Mouse (Mus musculus): ENCODE data around the gene Mrpl4. TPM values are rescaled to one million over a fixed set of nuclear protein-coding genes. Genes with fewer than 3 reads are reported as not detected.

The Mrpl4 gene
- 139 and 147 TPM in 2 replicates for polyA plus RNA-seq (2014; fragmentation: Nextera tagmentation; extraction: Ambion mirVana)

- Histone ChIP-seq H3K27me3 (ENCODE audit: control insufficient read depth, insufficient read depth, low read length) (no peaks in the 10 kb centered on the region), H3K4me2 (ENCODE audit: low read depth, low read length) (peak within 1 kb of the TSS; percentile 76), H3K4me3 (ENCODE audit: low read depth, low read length) (peak within 1 kb of the TSS; percentile 83), H3K27ac (replicated peaks; ENCODE audit: low read depth, low read length) (0 out of 2 replicates have a peak within 1 kb of the TSS, but pooled peaks have one; percentile 21), H3K9ac (replicated peaks; ENCODE audit: low read length) (peak within 1 kb of the TSS; percentile 84), H3K36me3 (replicated peaks; ENCODE audit: control insufficient read depth, insufficient read depth, low read depth, low read length) (peaks cover 6% of the 10 kb centered on the region; the same call in 1 of the 2 replicates), H3K4me1 (ENCODE audit: control insufficient read depth, insufficient read depth, low read length) (no peaks in the 10 kb centered on the region), H3K9me3 (replicated peaks; ENCODE audit: control insufficient read depth, low read length) (no peaks in the 10 kb centered on the region)
- DNase-seq (ENCODE audit: low spot score): peak; percentile 93
- under 1% methylated on average over 72 of the region's 72 CpGs for WGBS
- peak; percentile 74 for ATAC-seq (replicated peaks; ENCODE audit: insufficient number of reproducible peaks, low FRiP score, low TSS enrichment, low read depth)
These were observed at the start of gene Mrpl4 for GRCm38 (mm10) chr9:21002627-21003551. Gene Mrpl4 (plus strand): TSS chr9:21002738.

GRCm38 (mm10) chr9:20956989-20957388, 45.5 kb upstream of the Mrpl4 start:
- H3K4me3 ChIP-seq (ENCODE audit: low read depth, low read length): no peak overlapping the region
- no peak overlapping the region for H3K9ac ChIP-seq (replicated peaks; ENCODE audit: low read length)
- WGBS: 84% methylated on average over 3 of the region's 3 CpGs
- ATAC-seq (replicated peaks; ENCODE audit: insufficient number of reproducible peaks, low FRiP score, low TSS enrichment, low read depth): no peak
- no peaks in the 10 kb centered on the region for H3K36me3 ChIP-seq (replicated peaks; ENCODE audit: control insufficient read depth, insufficient read depth, low read depth, low read length)
- no peak for DNase-seq (ENCODE audit: low spot score)
- no peaks in the 10 kb centered on the region for H3K9me3 ChIP-seq (replicated peaks; ENCODE audit: control insufficient read depth, low read length)
- no peak overlapping the region for H3K4me2 ChIP-seq (ENCODE audit: low read depth, low read length)
- H3K4me1 ChIP-seq (ENCODE audit: control insufficient read depth, insufficient read depth, low read length): no peaks in the 10 kb centered on the region
- H3K27me3 ChIP-seq (ENCODE audit: control insufficient read depth, insufficient read depth, low read length): no peaks in the 10 kb centered on the region
- H3K27ac ChIP-seq (replicated peaks; ENCODE audit: low read depth, low read length): no peak overlapping the region

GRCm38 (mm10) chr9:20959430-20959938, 43.1 kb upstream of the Mrpl4 start, which contains the start of gene Dnmt1:
Gene Dnmt1 (minus strand): TSS chr9:20959888.
- H3K9ac ChIP-seq (replicated peaks; ENCODE audit: low read length): no peak within 1 kb of the TSS
- no peak within 1 kb of the TSS for H3K4me2 ChIP-seq (ENCODE audit: low read depth, low read length)
- no peaks in the 10 kb centered on the region for H3K27me3 ChIP-seq (ENCODE audit: control insufficient read depth, insufficient read depth, low read length)
- no peak within 1 kb of the TSS for H3K4me3 ChIP-seq (ENCODE audit: low read depth, low read length)
- H3K36me3 ChIP-seq (replicated peaks; ENCODE audit: control insufficient read depth, insufficient read depth, low read depth, low read length): no peaks in the 10 kb centered on the region
- no peak within 1 kb of the TSS for H3K27ac ChIP-seq (replicated peaks; ENCODE audit: low read depth, low read length)
- no peaks in the 10 kb centered on the region for H3K9me3 ChIP-seq (replicated peaks; ENCODE audit: control insufficient read depth, low read length)
- WGBS: 95% methylated on average over 2 of the region's 2 CpGs
- ATAC-seq (replicated peaks; ENCODE audit: insufficient number of reproducible peaks, low FRiP score, low TSS enrichment, low read depth) (no peak), DNase-seq (ENCODE audit: low spot score) (no peak)
- H3K4me1 ChIP-seq (ENCODE audit: control insufficient read depth, insufficient read depth, low read length): no peaks in the 10 kb centered on the region

DNA sequence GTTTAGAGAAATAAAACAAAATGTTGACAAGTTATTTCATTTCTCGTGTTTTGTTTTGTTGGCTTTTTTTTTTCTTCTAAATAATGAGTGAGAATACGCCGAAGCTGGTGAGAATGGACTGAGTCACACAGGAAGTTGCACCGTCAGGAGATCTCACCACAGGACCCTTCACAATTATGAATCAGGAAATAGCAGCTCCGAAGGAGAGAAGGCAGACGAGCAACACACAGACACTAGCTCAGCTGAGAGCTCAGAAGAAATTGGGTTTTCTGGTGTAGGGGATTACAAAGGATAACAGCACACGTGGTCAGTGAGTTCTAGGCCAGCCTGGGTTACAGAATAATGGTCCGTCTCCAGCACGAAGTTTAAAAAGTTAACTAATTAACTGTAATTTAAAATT, 41.0 kb upstream of the Mrpl4 start:
- no peak overlapping the region for H3K4me3 ChIP-seq (ENCODE audit: low read depth, low read length)
- no peak overlapping the region for H3K9ac ChIP-seq (replicated peaks; ENCODE audit: low read length)
- H3K4me1 ChIP-seq (ENCODE audit: control insufficient read depth, insufficient read depth, low read length): no peaks in the 10 kb centered on the region
- DNase-seq (ENCODE audit: low spot score) (no peak), ATAC-seq (replicated peaks; ENCODE audit: insufficient number of reproducible peaks, low FRiP score, low TSS enrichment, low read depth) (no peak)
- no peak overlapping the region for H3K4me2 ChIP-seq (ENCODE audit: low read depth, low read length)
- H3K27me3 ChIP-seq (ENCODE audit: control insufficient read depth, insufficient read depth, low read length): no peaks in the 10 kb centered on the region
- peaks cover 1% of the 10 kb centered on the region for H3K36me3 ChIP-seq (replicated peaks; ENCODE audit: control insufficient read depth, insufficient read depth, low read depth, low read length)
- WGBS: 78% methylated on average over 9 of the region's 9 CpGs
- no peaks in the 10 kb centered on the region for H3K9me3 ChIP-seq (replicated peaks; ENCODE audit: control insufficient read depth, low read length)
- no peak overlapping the region for H3K27ac ChIP-seq (replicated peaks; ENCODE audit: low read depth, low read length)

DNA sequence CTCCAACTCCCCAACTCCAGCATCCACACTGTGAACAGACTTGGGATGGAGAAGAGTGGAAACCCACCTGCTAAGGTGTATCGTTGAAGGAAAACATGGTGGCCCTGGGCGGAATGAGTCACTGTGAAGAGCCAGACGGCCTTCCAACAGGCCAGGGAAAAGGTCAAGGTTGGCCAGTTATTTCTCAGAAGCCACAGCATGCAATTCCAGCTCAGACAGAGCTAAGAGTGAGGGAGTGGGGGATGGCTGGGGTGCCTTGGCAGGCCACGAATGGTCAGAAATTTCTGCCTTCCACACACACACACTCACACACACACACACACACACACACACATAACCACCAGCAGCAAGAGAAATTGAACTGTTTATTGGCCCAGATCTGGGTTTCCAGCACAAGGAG, 36.9 kb upstream of the Mrpl4 start:
- Histone ChIP-seq H3K36me3 (replicated peaks; ENCODE audit: control insufficient read depth, insufficient read depth, low read depth, low read length) (peaks cover 17% of the 10 kb centered on the region), H3K27me3 (ENCODE audit: control insufficient read depth, insufficient read depth, low read length) (no peaks in the 10 kb centered on the region), H3K4me3 (ENCODE audit: low read depth, low read length) (no peak overlapping the region), H3K4me1 (ENCODE audit: control insufficient read depth, insufficient read depth, low read length) (no peaks in the 10 kb centered on the region), H3K4me2 (ENCODE audit: low read depth, low read length) (no peak overlapping the region), H3K9me3 (replicated peaks; ENCODE audit: control insufficient read depth, low read length) (no peaks in the 10 kb centered on the region), H3K9ac (replicated peaks; ENCODE audit: low read length) (no peak overlapping the region), H3K27ac (replicated peaks; ENCODE audit: low read depth, low read length) (no peak overlapping the region)
- 92% methylated on average over 4 of the region's 4 CpGs for WGBS
- DNase-seq (ENCODE audit: low spot score) (no peak), ATAC-seq (replicated peaks; ENCODE audit: insufficient number of reproducible peaks, low FRiP score, low TSS enrichment, low read depth) (no peak)

GRCm38 (mm10) chr9:20966008-20966407, 36.5 kb upstream of the Mrpl4 start:
- H3K4me1 ChIP-seq (ENCODE audit: control insufficient read depth, insufficient read depth, low read length): no peaks in the 10 kb centered on the region
- H3K36me3 ChIP-seq (replicated peaks; ENCODE audit: control insufficient read depth, insufficient read depth, low read depth, low read length): peaks cover 17% of the 10 kb centered on the region
- 95% methylated on average over 3 of the region's 3 CpGs for WGBS
- no peak overlapping the region for H3K27ac ChIP-seq (replicated peaks; ENCODE audit: low read depth, low read length)
- DNase-seq (ENCODE audit: low spot score) (no peak), ATAC-seq (replicated peaks; ENCODE audit: insufficient number of reproducible peaks, low FRiP score, low TSS enrichment, low read depth) (no peak)
- H3K9ac ChIP-seq (replicated peaks; ENCODE audit: low read length): no peak overlapping the region
- no peak overlapping the region for H3K4me3 ChIP-seq (ENCODE audit: low read depth, low read length)
- H3K4me2 ChIP-seq (ENCODE audit: low read depth, low read length): no peak overlapping the region
- H3K27me3 ChIP-seq (ENCODE audit: control insufficient read depth, insufficient read depth, low read length): no peaks in the 10 kb centered on the region
- H3K9me3 ChIP-seq (replicated peaks; ENCODE audit: control insufficient read depth, low read length): no peaks in the 10 kb centered on the region

DNA sequence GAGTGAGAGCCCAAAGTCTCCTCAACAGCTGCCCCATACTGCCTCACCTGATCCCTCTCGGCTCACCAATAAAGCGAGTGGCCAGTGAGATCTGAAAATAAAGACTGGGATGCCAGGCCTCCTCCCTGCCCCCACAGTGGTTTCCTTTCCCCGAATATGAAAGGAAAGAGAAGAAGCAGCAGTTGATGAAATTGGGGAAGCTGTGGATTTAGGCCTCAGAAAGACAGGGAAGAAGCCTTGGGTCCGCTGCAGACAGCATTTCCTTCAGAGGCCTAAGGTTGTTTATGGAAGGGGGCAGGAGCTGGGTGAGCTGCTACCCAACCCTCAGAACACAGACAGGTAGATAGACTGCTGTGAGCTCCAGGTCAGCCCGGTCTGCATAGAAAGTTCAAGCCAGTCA, 35.8 kb upstream of the Mrpl4 start:
- Histone ChIP-seq H3K36me3 (replicated peaks; ENCODE audit: control insufficient read depth, insufficient read depth, low read depth, low read length) (peaks cover 17% of the 10 kb centered on the region), H3K27ac (replicated peaks; ENCODE audit: low read depth, low read length) (no peak overlapping the region), H3K27me3 (ENCODE audit: control insufficient read depth, insufficient read depth, low read length) (no peaks in the 10 kb centered on the region), H3K9ac (replicated peaks; ENCODE audit: low read length) (no peak overlapping the region), H3K4me2 (ENCODE audit: low read depth, low read length) (no peak overlapping the region), H3K9me3 (replicated peaks; ENCODE audit: control insufficient read depth, low read length) (no peaks in the 10 kb centered on the region), H3K4me3 (ENCODE audit: low read depth, low read length) (no peak overlapping the region), H3K4me1 (ENCODE audit: control insufficient read depth, insufficient read depth, low read length) (peaks cover 3% of the 10 kb centered on the region)
- DNase-seq (ENCODE audit: low spot score) (no peak), ATAC-seq (replicated peaks; ENCODE audit: insufficient number of reproducible peaks, low FRiP score, low TSS enrichment, low read depth) (no peak)
- 86% methylated on average over 5 of the region's 5 CpGs for WGBS

GRCm38 (mm10) chr9:20971751-20972140, 30.8 kb upstream of the Mrpl4 start:
- Histone ChIP-seq H3K4me1 (ENCODE audit: control insufficient read depth, insufficient read depth, low read length) (peaks cover 5% of the 10 kb centered on the region), H3K9me3 (replicated peaks; ENCODE audit: control insufficient read depth, low read length) (no peaks in the 10 kb centered on the region), H3K27ac (replicated peaks; ENCODE audit: low read depth, low read length) (peak overlapping the region; percentile 66), H3K9ac (replicated peaks; ENCODE audit: low read length) (no peak overlapping the region), H3K4me2 (ENCODE audit: low read depth, low read length) (peak overlapping the region; percentile 42), H3K4me3 (ENCODE audit: low read depth, low read length) (0 out of 2 replicates have a peak overlapping the region, but pooled peaks have one; percentile 0), H3K27me3 (ENCODE audit: control insufficient read depth, insufficient read depth, low read length) (no peaks in the 10 kb centered on the region), H3K36me3 (replicated peaks; ENCODE audit: control insufficient read depth, insufficient read depth, low read depth, low read length) (peaks cover 14% of the 10 kb centered on the region)
- DNase-seq (ENCODE audit: low spot score) (peak; percentile 71), ATAC-seq (replicated peaks; ENCODE audit: insufficient number of reproducible peaks, low FRiP score, low TSS enrichment, low read depth) (peak; percentile 24)
- WGBS: 32% methylated on average over 7 of the region's 7 CpGs
